Mouse (Mus musculus) embryo, embryonic 10.5 days (tissue): Measurements from ENCODE around the gene Fbxo34.

Experiments
- DNase-seq: peaks from one replicate; pipeline ENCODE4 v3.0.0-alpha.2; 2015; ENCODE audit warnings: low spot score

The Fbxo34 gene

GRCm38 (mm10) chr14:47472743-47473546 lies 22.7 kb downstream of the Fbxo34 start:
- DNase-seq: peak; percentile 70

GRCm38 (mm10) chr14:47473891-47474290 lies 23.7 kb downstream of the Fbxo34 start:
- no peak for DNase-seq

GRCm38 (mm10) chr14:47474571-47475254 lies 24.5 kb downstream of the Fbxo34 start:
- DNase-seq: no peak

GRCm38 (mm10) chr14:47476266-47476665 lies 26.0 kb downstream of the Fbxo34 start:
- DNase-seq: no peak

GRCm38 (mm10) chr14:47477711-47478110 lies 27.5 kb downstream of the Fbxo34 start:
- DNase-seq: no peak

- DNase-seq: no peak
These were observed 32.0 kb downstream of the Fbxo34 start for GRCm38 (mm10) chr14:47482200-47482599.

- DNase-seq: no peak
These were observed 32.9 kb downstream of the Fbxo34 start for GRCm38 (mm10) chr14:47483099-47483498.

- peak; percentile 12 for DNase-seq
These were observed 38.5 kb downstream of the Fbxo34 start for GRCm38 (mm10) chr14:47488732-47489131.

GRCm38 (mm10) chr14:47489310-47490097 lies 39.3 kb downstream of the Fbxo34 start:
- no peak for DNase-seq

- DNase-seq: no peak
These were observed 40.5 kb downstream of the Fbxo34 start for GRCm38 (mm10) chr14:47490732-47491131.

GRCm38 (mm10) chr14:47493592-47494361 lies 43.6 kb downstream of the Fbxo34 start:
- DNase-seq: no peak

GRCm38 (mm10) chr14:47495951-47496350 lies 45.7 kb downstream of the Fbxo34 start:
- no peak for DNase-seq

GRCm38 (mm10) chr14:47497166-47497565 lies 46.9 kb downstream of the Fbxo34 start:
- no peak for DNase-seq

GRCm38 (mm10) chr14:47498632-47499031 lies 48.4 kb downstream of the Fbxo34 start:
- DNase-seq: no peak

GRCm38 (mm10) chr14:47504036-47504435 lies 53.8 kb downstream of the Fbxo34 start:
- no peak for DNase-seq

- DNase-seq: no peak
These were observed 56.5 kb downstream of the Fbxo34 start for GRCm38 (mm10) chr14:47506676-47507075.

GRCm38 (mm10) chr14:47508035-47508434 lies 57.8 kb downstream of the Fbxo34 start:
- no peak for DNase-seq

GRCm38 (mm10) chr14:47510244-47510643 lies 60.0 kb downstream of the Fbxo34 start:
- no peak for DNase-seq

GRCm38 (mm10) chr14:47513606-47514005 lies 63.4 kb downstream of the Fbxo34 start:
- DNase-seq: no peak

GRCm38 (mm10) chr14:47514816-47515453 lies 64.7 kb downstream of the Fbxo34 start:
- DNase-seq: peak; percentile 16

GRCm38 (mm10) chr14:47515636-47516035 lies 65.4 kb downstream of the Fbxo34 start:
- no peak for DNase-seq
